Mouse (Mus musculus) spleen, postnatal 10 days (tissue): ENCODE measurements at regions not wholly inside any gene's neighbourhood (a gene's known extent, or its start where the extent isn't known, plus 50 kb on each side); places are given as distances from the start of the nearest gene placed in this dataset.
"Not testable (repeated sequence)": the region's sequence is repeated elsewhere in the genome, so short reads cannot be mapped to it uniquely, and the experiment has no call there.

Experiments
- DNase-seq, 2 experiments: peaks; one replicate each; pipeline ENCODE4 v3.0.0; 2021 to 2022; ENCODE audit warnings: low spot score in 2 of 2

GRCm38 (mm10) chr6:81815962-81816338 is 107.5 kb upstream of the Gcfc2 start:
- DNase-seq: no peak

- no peak for DNase-seq
These were observed 106.2 kb upstream of the Gcfc2 start for GRCm38 (mm10) chr6:81817050-81817827.

GRCm38 (mm10) chr6:81818573-81818972 is 104.9 kb upstream of the Gcfc2 start:
- no peak for DNase-seq

- no peak for DNase-seq
These were observed 103.4 kb upstream of the Gcfc2 start for GRCm38 (mm10) chr6:81820078-81820477.

GRCm38 (mm10) chr6:81839474-81840153 is 83.9 kb upstream of the Gcfc2 start:
- no peak for DNase-seq

GRCm38 (mm10) chr6:81868207-81868606 is 55.3 kb upstream of the Gcfc2 start:
- DNase-seq: not testable (repeated sequence)
